Mouse (Mus musculus): Measurements from ENCODE around the gene Adora1. TPM values are rescaled to one million over a fixed set of nuclear protein-coding genes. Genes with fewer than 3 reads are reported as not detected.

The Adora1 gene
- total RNA-seq, 1 experiment from 2014 or later: not detected

GRCm38 (mm10) chr1:134242286-134242685 lies 7.1 kb upstream of the Adora1 start:
- ATAC-seq (replicated peaks; ENCODE audit: insufficient number of reproducible peaks, low FRiP score, low TSS enrichment, poor library complexity, severe bottlenecking): no peak

GRCm38 (mm10) chr1:134241298-134241697 lies 6.1 kb upstream of the Adora1 start:
- no peak for ATAC-seq (replicated peaks; ENCODE audit: insufficient number of reproducible peaks, low FRiP score, low TSS enrichment, poor library complexity, severe bottlenecking)

- ATAC-seq (replicated peaks; ENCODE audit: insufficient number of reproducible peaks, low FRiP score, low TSS enrichment, poor library complexity, severe bottlenecking): no peak
Measured at GRCm38 (mm10) chr1:134240701-134241100, 5.5 kb upstream of the Adora1 start.

- ATAC-seq (replicated peaks; ENCODE audit: insufficient number of reproducible peaks, low FRiP score, low TSS enrichment, poor library complexity, severe bottlenecking): no peak
Measured at GRCm38 (mm10) chr1:134237438-134237837, 2.2 kb upstream of the Adora1 start.

DNA sequence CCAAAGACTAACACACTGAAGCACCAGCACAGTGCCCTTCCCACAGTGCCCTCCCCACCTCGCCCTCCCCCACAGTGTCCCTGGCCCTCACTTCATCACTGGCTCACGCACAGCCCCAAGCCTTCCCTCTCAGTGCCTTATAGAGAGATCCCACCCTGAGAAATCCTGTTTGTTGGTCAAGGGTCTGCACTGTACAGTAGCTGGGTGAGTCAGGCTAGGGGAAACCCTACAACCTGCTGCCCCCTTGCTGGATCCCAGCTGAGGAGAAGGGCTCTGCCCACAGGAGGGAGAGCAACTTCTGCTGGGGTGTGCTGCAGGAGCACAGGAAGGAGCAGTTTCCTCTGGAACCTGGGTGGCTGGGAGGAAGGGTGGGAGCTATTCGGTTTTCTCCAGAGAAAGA lies 911 bp upstream of the Adora1 start:
- no peak for ATAC-seq (replicated peaks; ENCODE audit: insufficient number of reproducible peaks, low FRiP score, low TSS enrichment, poor library complexity, severe bottlenecking)

GRCm38 (mm10) chr1:134234455-134235390 lies 508 bp downstream of the Adora1 start:
- ATAC-seq (replicated peaks; ENCODE audit: insufficient number of reproducible peaks, low FRiP score, low TSS enrichment, poor library complexity, severe bottlenecking): no peak

DNA sequence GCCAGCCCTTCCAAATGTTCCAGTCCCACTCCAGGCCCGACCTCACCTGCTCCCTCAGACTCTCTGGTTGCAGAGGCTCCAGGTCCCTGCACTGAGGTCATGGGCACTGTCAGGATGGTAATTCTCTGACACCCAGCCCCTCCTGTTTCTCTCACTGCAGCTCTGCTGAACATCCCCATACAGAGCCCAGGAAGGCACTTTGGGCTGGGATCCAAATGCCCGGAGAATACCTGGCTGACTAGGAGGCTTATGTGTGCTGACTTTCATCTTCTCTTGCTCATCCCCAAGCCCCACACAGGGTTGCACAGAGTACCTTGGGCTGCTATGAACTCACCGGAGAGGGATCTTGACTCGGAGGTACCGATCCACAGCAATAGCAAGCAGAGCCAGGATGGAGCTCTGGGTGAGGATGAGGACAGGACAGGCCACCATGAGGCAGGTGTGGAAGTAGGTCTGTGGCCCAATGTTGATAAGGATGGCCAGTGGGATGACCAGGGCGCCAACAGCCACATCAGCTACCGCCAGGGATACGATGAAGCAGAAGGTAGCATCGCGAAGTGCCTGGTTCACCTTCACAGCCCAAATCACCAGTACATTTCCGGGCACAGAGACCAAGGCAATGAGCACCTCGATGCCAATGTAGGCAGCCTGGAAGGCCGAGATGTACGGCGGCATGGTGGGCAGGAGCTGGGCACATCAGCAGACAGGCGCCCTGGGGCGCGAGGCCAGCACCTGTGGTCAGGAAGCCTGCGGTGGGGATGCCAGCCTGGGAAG lies 1.4 kb downstream of the Adora1 start:
- no peak for ATAC-seq (replicated peaks; ENCODE audit: insufficient number of reproducible peaks, low FRiP score, low TSS enrichment, poor library complexity, severe bottlenecking)

GRCm38 (mm10) chr1:134232778-134233531 lies 2.3 kb downstream of the Adora1 start:
- ATAC-seq (replicated peaks; ENCODE audit: insufficient number of reproducible peaks, low FRiP score, low TSS enrichment, poor library complexity, severe bottlenecking): no peak

GRCm38 (mm10) chr1:134232326-134232725 lies 2.9 kb downstream of the Adora1 start:
- ATAC-seq (replicated peaks; ENCODE audit: insufficient number of reproducible peaks, low FRiP score, low TSS enrichment, poor library complexity, severe bottlenecking): no peak

DNA sequence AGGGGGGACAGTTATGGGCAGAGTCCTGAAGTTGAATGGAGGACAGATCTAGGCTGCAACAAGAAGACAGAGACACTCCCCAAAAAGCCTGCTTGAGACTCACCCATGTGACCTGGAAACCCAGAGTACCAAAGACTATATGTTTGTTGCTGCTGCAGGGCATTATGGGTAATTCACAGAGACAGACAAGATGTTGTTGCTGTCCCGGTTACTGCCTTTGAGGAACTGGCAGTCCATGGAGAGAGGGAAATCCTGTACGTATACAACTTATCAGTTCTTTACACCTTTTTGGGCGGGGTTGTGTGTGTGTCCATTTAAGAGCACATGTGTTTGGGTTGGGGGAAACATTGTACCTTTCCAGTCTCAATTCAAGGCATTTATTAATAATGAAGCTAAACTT lies 3.5 kb downstream of the Adora1 start:
- no peak for ATAC-seq (replicated peaks; ENCODE audit: insufficient number of reproducible peaks, low FRiP score, low TSS enrichment, poor library complexity, severe bottlenecking)

GRCm38 (mm10) chr1:134231270-134231669 lies 4.0 kb downstream of the Adora1 start:
- ATAC-seq (replicated peaks; ENCODE audit: insufficient number of reproducible peaks, low FRiP score, low TSS enrichment, poor library complexity, severe bottlenecking): no peak

GRCm38 (mm10) chr1:134230638-134231228 lies 4.5 kb downstream of the Adora1 start:
- no peak for ATAC-seq (replicated peaks; ENCODE audit: insufficient number of reproducible peaks, low FRiP score, low TSS enrichment, poor library complexity, severe bottlenecking)

- ATAC-seq (replicated peaks; ENCODE audit: insufficient number of reproducible peaks, low FRiP score, low TSS enrichment, poor library complexity, severe bottlenecking): no peak
Measured at GRCm38 (mm10) chr1:134229806-134230575, 5.2 kb downstream of the Adora1 start.

DNA sequence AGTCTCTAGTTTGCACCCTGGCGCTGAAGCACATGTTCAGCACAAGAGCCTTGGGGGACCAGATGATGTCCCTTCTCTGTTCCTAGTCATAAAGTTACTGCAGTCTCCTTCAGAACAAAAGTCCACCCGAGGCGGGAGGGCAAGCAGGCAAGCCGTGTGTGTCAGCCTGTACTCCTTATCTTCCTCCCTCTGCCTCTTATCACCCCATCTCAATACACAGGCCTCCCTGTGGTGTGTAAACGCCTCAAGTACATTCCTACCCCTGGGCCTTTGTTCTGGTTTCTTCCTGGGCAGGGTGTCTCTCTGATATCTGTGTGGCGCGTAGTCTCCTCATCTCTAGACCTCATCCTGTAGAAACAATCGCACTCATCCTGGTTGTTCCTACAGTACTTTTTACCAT lies 8.5 kb downstream of the Adora1 start:
- ATAC-seq (replicated peaks; ENCODE audit: insufficient number of reproducible peaks, low FRiP score, low TSS enrichment, poor library complexity, severe bottlenecking): no peak

DNA sequence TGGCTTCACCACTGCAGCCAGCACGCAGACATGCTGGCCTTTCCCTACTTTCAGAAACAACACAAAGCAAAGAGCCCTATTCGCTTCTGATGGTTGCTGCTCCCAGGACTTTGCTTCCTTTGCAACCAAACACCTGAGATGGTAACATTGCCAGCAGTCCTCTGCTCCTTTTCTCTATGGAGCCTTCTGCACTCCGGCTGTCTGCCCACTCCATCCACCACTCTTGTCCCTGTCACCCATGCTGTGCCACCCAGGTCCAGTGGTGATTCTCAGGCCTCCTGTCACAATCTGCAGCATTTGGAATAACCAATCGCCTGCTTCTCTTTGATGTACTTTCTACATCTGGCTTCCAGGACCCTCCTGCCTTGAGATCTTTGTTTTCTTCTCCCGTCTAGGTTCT lies 9.9 kb downstream of the Adora1 start:
- no peak for ATAC-seq (replicated peaks; ENCODE audit: insufficient number of reproducible peaks, low FRiP score, low TSS enrichment, poor library complexity, severe bottlenecking)

GRCm38 (mm10) chr1:134224649-134225227 lies 10.5 kb downstream of the Adora1 start:
- no peak for ATAC-seq (replicated peaks; ENCODE audit: insufficient number of reproducible peaks, low FRiP score, low TSS enrichment, poor library complexity, severe bottlenecking)

DNA sequence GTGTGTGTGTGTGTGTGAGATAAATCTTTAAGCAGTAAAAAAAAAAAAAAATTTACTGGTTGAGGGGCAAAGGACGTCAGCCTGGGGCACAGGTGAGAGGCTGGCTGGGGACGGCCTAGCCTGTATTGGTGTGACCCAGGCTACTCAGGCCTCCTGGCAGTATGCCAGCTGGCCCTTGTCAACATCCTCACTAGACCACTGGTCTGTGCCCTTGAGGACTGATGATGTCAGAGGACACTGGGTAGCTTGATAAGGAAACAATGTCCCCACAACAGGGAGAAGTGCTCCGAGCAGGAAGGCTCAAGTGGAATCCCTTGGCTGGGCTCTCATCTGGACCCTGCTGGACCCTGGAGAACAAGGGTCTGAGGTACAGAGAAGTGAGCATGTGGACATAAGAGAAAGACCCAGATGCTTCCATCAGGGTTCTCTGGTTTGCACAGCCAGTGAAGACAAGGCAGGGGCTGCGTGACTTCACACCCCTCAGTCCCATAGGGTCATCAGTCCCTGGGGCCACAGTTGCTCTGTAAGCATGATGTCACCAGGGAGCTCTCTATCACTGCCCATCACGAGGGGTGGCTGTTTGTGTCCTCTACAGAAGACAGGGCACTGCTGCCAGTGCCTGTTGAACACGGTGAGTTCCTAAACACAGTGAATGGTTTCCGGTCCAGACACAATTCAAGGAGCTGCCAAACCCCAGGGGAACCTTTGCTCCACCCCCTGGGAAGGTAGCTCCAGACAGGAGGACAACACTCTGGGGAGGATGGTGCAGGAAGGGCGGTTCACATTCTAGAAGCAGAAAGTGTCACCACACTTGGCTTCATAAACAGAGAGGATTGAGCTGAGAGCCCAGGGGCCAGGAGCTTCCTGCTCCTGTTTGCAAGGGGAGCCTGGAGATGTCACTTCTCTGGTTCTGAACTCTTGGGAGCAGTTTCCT lies 12.8 kb downstream of the Adora1 start:
- no peak for ATAC-seq (replicated peaks; ENCODE audit: insufficient number of reproducible peaks, low FRiP score, low TSS enrichment, poor library complexity, severe bottlenecking)

Data from monocyte, adult 5-6 weeks (primary cell).